Mouse (Mus musculus) MEL (cell line): Measurements from ENCODE around the gene Itpr1. TPM values are rescaled to one million over a fixed set of nuclear protein-coding genes. Genes with fewer than 3 reads are reported as not detected.

ENCODE experiments used
- DNase-seq: peaks from one replicate; pipeline ENCODE4 v3.0.0; 2011; ENCODE audit warnings: low read depth, low spot score
- H3K27ac ChIP-seq: 2 replicates; pipeline ENCODE4 v1.5.1; 2012; ENCODE audit warnings: low read depth, mild to moderate bottlenecking, control low read depth, low read length, moderate library complexity; ENCODE audit not compliant: control insufficient read depth
- H3K27me3 ChIP-seq, 2 experiments: fragments of 150-350 bp in 1 of 2; sonication (generic) in 1 of 2; 2 replicates each; pipeline ENCODE4 v1.6.1; 2012; ENCODE audit warnings: low read length in 2 of 2, mild to moderate bottlenecking in 2 of 2, improper control_type of control experiment in 1 of 2, moderate library complexity in 1 of 2; ENCODE audit not compliant: insufficient read depth in 2 of 2, control insufficient read depth in 1 of 2
- H3K36me3 ChIP-seq, 2 experiments: 2 replicates each; pipeline ENCODE4 v1.6.1; 2012 to 2014; ENCODE audit warnings: low read length in 2 of 2, improper control_type of control experiment in 1 of 2, inconsistent platforms in 1 of 2, mild to moderate bottlenecking in 1 of 2; ENCODE audit not compliant: insufficient read depth in 2 of 2, control insufficient read depth in 1 of 2
- H3K4me1 ChIP-seq, 2 experiments: fragments of 150-350 bp in 1 of 2; sonication (generic) in 1 of 2; 2 replicates each; pipeline ENCODE4 v1.6.1; 2012; ENCODE audit warnings: low read length in 2 of 2, improper control_type of control experiment in 1 of 2, mild to moderate bottlenecking in 1 of 2; ENCODE audit not compliant: insufficient read depth in 2 of 2, control insufficient read depth in 1 of 2
- H3K4me3 ChIP-seq, 2 experiments: fragments of 150-350 bp in 1 of 2; sonication (generic) in 1 of 2; 2 replicates each; pipeline ENCODE4 v1.5.1; 2012; ENCODE audit warnings: low read depth in 2 of 2, low read length in 2 of 2, mild to moderate bottlenecking in 2 of 2, moderate library complexity in 2 of 2, control low read depth in 1 of 2, improper control_type of control experiment in 1 of 2; ENCODE audit not compliant: control insufficient read depth in 1 of 2, insufficient read depth in 1 of 2
- H3K79me2 ChIP-seq: 2 replicates; pipeline ENCODE4 v1.6.1; 2012; ENCODE audit warnings: mild to moderate bottlenecking, low read length, moderate library complexity; ENCODE audit not compliant: control insufficient read depth, poor library complexity, insufficient read depth
- H3K9ac ChIP-seq: 2 replicates; pipeline ENCODE4 v1.6.1; 2012; ENCODE audit warnings: low read depth, mild to moderate bottlenecking, control low read depth, low read length, moderate library complexity; ENCODE audit not compliant: control insufficient read depth, poor library complexity, severe bottlenecking
- H3K9me3 ChIP-seq: fragments of 150-350 bp; sonication (generic); replicated peaks from 2 replicates; pipeline ENCODE4 v1.6.1; 2012; ENCODE audit warnings: mild to moderate bottlenecking, low read length, improper control_type of control experiment, moderate library complexity; ENCODE audit not compliant: insufficient read depth
- CHD1 ChIP-seq: IDR thresholded peaks from 2 replicates; pipeline ENCODE4 v1.6.1; 2012; ENCODE audit warnings: low read depth, mild to moderate bottlenecking, inconsistent platforms, low read length, improper control_type of control experiment
- E2F4 ChIP-seq: IDR thresholded peaks from 2 replicates; pipeline ENCODE4 v1.6.1; 2011; ENCODE audit warnings: low read depth, low read length, improper control_type of control experiment, borderline replicate concordance
- ETS1 ChIP-seq: IDR thresholded peaks from 2 replicates; pipeline ENCODE4 v1.6.1; 2012; ENCODE audit warnings: low read depth, mild to moderate bottlenecking, inconsistent platforms, low read length, improper control_type of control experiment, moderate library complexity
- GABPA ChIP-seq: IDR thresholded peaks from 2 replicates; pipeline ENCODE4 v1.6.1; 2012; ENCODE audit warnings: low read depth, mild to moderate bottlenecking, inconsistent platforms, low read length, improper control_type of control experiment, moderate library complexity
- GATA1 ChIP-seq: IDR thresholded peaks from 2 replicates; pipeline ENCODE4 v1.6.1; 2011; ENCODE audit warnings: low read depth, low read length, improper control_type of control experiment
- HCFC1 ChIP-seq: IDR thresholded peaks from 2 replicates; pipeline ENCODE4 v1.6.1; 2012; ENCODE audit warnings: low read depth, mild to moderate bottlenecking, inconsistent platforms, low read length, improper control_type of control experiment, moderate library complexity
- JUND ChIP-seq: IDR thresholded peaks from 2 replicates; pipeline ENCODE4 v1.6.1; 2011; ENCODE audit warnings: low read depth, mild to moderate bottlenecking, improper control_type of control experiment, low read length
- MAX ChIP-seq: IDR thresholded peaks from 2 replicates; pipeline ENCODE4 v1.6.1; 2011; ENCODE audit warnings: low read length, improper control_type of control experiment
- MEF2A ChIP-seq: IDR thresholded peaks from 2 replicates; pipeline ENCODE4 v1.6.1; 2014; ENCODE audit warnings: low read depth, mild to moderate bottlenecking, inconsistent platforms, low read length, improper control_type of control experiment; ENCODE audit not compliant: poor library complexity, insufficient replicate concordance, severe bottlenecking; ENCODE audit errors: extremely low read depth
- MXI1 ChIP-seq: IDR thresholded peaks from 2 replicates; pipeline ENCODE4 v1.6.1; 2011; ENCODE audit warnings: mild to moderate bottlenecking, low read depth, low read length, improper control_type of control experiment
- POLR2AphosphoS5 ChIP-seq: IDR thresholded peaks from 2 replicates; pipeline ENCODE4 v1.6.1; 2012; ENCODE audit warnings: low read depth, borderline replicate concordance, mild to moderate bottlenecking, inconsistent platforms, low read length, moderate library complexity, mixed read lengths
- SIN3A ChIP-seq: IDR thresholded peaks from 2 replicates; pipeline ENCODE4 v1.6.1; 2012; ENCODE audit warnings: low read length, improper control_type of control experiment, inconsistent platforms
- SMC3 ChIP-seq: IDR thresholded peaks from 2 replicates; pipeline ENCODE4 v1.6.1; 2011; ENCODE audit warnings: low read depth, low read length, improper control_type of control experiment
- USF1 ChIP-seq: IDR thresholded peaks from 2 replicates; pipeline ENCODE4 v1.6.1; 2014; ENCODE audit warnings: low read depth, mild to moderate bottlenecking, inconsistent platforms, low read length, improper control_type of control experiment, moderate library complexity
- ZNF384 ChIP-seq: IDR thresholded peaks from 2 replicates; pipeline ENCODE4 v1.6.1; 2012; ENCODE audit warnings: low read depth, mild to moderate bottlenecking, inconsistent platforms, low read length, improper control_type of control experiment
- polyA plus RNA-seq, 2 experiments: library from polyadenylated mRNA; stranded (reverse) in 1 of 2; unstranded in 1 of 2; fragments of >175 nt in 1 of 2; fragments of >200 nt in 1 of 2; gene quantifications; 2 replicates each; pipeline versions ENCODE4 v1.2.1 to v1.2.4; 2012; ENCODE audit warnings: low replicate concordance in 2 of 2, low read depth in 1 of 2; ENCODE audit not compliant: insufficient read length in 2 of 2, insufficient read depth in 1 of 2, missing spikeins in 1 of 2
- total RNA-seq: library from RNA; depleted of rRNA; stranded (reverse); fragments of 300-350 nt; gene quantifications from 2 replicates; pipeline ENCODE4 v1.2.3, GENCODE M21; 2012

Gene Itpr1
- total and polyA plus RNA-seq, 3 experiments = 15.6 to 19.0 TPM; not detected in 1

DNA sequence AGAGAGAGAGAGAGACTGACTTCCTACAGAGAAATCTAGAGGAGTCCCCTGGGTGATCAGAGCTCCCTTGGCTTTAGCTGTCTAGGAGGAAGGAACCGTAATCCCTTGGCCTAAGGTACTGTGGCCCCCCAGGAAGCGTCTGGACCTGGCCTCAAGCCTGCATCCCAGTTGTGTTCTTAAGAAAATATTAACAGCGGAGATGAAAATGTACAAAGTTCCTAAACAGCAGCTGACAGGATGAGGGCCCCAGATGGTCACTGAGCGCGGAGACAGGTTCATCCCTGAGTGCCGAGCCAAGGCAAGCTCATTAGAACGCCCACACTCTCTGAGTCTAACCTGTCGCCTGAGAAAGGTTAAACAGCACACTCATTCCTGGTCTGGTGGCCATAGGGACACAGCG is 300.1 kb downstream of the Itpr1 start:
- Histone ChIP-seq H3K79me2 (no peaks in the 10 kb centered on the region), H3K9ac (no peak overlapping the region), H3K27me3 (no peaks in the 10 kb centered on the region), H3K27ac (no peak overlapping the region), H3K9me3 (no peaks in the 10 kb centered on the region), H3K4me1 (peaks cover 0 to 13% of the 10 kb centered on the region in 2 experiments; a peak in 1 of 4 replicates), H3K36me3 (peaks cover 0 to 15% of the 10 kb centered on the region in 2 experiments; a peak in 2 of 4 replicates), H3K4me3 (no peak overlapping the region)
- DNase-seq = no peak
- TF ChIP-seq CHD1 = no peak
- TF ChIP-seq SIN3A = no peak
- no peak for TF ChIP-seq ETS1
- no peak for TF ChIP-seq USF1
- TF ChIP-seq POLR2AphosphoS5 = no peak
- TF ChIP-seq GABPA = no peak
- TF ChIP-seq JUND = no peak
- no peak for TF ChIP-seq HCFC1
- TF ChIP-seq MAX = no peak
- TF ChIP-seq GATA1 = no peak
- no peak for TF ChIP-seq SMC3
- TF ChIP-seq MEF2A = no peak
- TF ChIP-seq MXI1 = no peak
- no peak for TF ChIP-seq ZNF384

DNA sequence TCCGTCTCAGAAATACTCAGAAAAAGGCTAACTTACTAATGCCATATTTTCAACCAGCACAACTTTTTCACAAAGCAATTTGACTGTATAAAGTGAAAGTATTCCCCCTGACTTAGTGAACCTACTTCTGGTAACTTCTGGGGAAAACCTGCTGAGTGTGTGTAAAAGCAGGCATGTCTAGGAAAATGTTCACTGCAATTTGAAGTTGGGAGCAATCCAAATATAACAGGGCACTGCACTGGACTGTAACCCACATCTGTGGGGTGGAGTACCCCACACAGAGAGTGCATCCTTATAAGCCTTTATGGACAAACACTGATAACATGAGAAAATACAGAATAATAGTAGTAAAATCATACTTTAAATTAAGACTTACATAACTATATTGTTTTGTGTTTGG is 303.4 kb downstream of the Itpr1 start:
- no peak for DNase-seq
- Histone ChIP-seq H3K9me3 (no peaks in the 10 kb centered on the region), H3K79me2 (no peaks in the 10 kb centered on the region), H3K4me1 (no peaks in the 10 kb centered on the region), H3K36me3 (no peaks in the 10 kb centered on the region), H3K27ac (no peak overlapping the region), H3K27me3 (no peaks in the 10 kb centered on the region), H3K9ac (no peak overlapping the region), H3K4me3 (no peak overlapping the region)
- TF ChIP-seq E2F4 = no peak
